Mouse (Mus musculus) embryonic facial prominence, embryonic 10.5 days (tissue): Measurements from ENCODE around the gene Scn4a. TPM values are rescaled to one million over a fixed set of nuclear protein-coding genes. Genes with fewer than 3 reads are reported as not detected.
"Not testable (repeated sequence)": the region's sequence is repeated elsewhere in the genome, so short reads cannot be mapped to it uniquely, and the experiment has no call there.

Experiments
- DNase-seq: peaks from one replicate; pipeline ENCODE4 v3.0.0-alpha.2; 2017; ENCODE audit warnings: low spot score
- H3K27ac ChIP-seq: fragments of 300-500 bp; sonication (generic); replicated peaks from 2 replicates; pipeline ENCODE4 v1.5.1; 2016; ENCODE audit warnings: mild to moderate bottlenecking
- H3K27me3 ChIP-seq: fragments of 300-500 bp; sonication (generic); replicated peaks from 2 replicates; pipeline ENCODE4 v1.6.1; 2016; ENCODE audit warnings: low read depth, mild to moderate bottlenecking; ENCODE audit not compliant: poor library complexity, severe bottlenecking
- H3K36me3 ChIP-seq: fragments of 300-500 bp; sonication (generic); replicated peaks from 2 replicates; pipeline ENCODE4 v1.6.1; 2016; ENCODE audit warnings: mild to moderate bottlenecking, moderate library complexity
- H3K4me1 ChIP-seq: fragments of 300-500 bp; sonication (generic); 2 replicates; pipeline ENCODE4 v1.6.1; 2016
- H3K4me3 ChIP-seq: fragments of 300-500 bp; sonication (generic); 2 replicates; pipeline ENCODE4 v1.5.1; 2016; ENCODE audit warnings: mild to moderate bottlenecking, moderate library complexity
- H3K9me3 ChIP-seq: fragments of 300-500 bp; sonication (generic); 2 replicates; pipeline ENCODE4 v1.6.1; 2016; ENCODE audit warnings: mild to moderate bottlenecking
- WGBS: fragments of 180-500 bp; shearing (Covaris S2); methylation state at CpG from one replicate; pipeline ENCODE4 v1.1.7; 2016; 5-methylcytosine and 5-hydroxymethylcytosine counted together
- polyA plus RNA-seq: library from polyadenylated mRNA; unstranded; fragments of >200 nt; fragmentation: Nextera tagmentation; extraction: Ambion mirVana; gene quantifications from 2 replicates; pipeline ENCODE4 v1.2.1, GENCODE M21; 2016

Scn4a gene
- polyA plus RNA-seq, 1 experiment from 2014 or later = 0.04 TPM

DNA sequence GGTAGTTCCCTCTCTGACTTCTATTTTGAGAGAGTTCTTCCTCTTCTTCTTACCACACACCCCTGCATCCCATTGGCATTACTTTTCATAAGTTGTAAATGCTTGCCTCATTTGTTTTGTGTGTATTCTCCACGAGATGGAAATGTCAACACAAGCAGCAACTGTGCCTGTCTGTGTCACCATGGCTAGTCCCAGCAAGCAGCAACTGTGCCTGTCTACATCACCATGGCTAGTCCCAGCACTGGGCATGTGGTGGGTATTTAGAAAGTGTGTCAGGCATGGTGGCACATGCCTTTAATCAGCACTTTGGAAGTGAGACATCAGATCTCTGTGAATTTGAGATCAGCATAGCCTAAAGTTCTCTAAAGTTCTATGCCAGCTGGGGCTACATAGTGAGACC is 1.1 kb upstream of the Scn4a start:
- Histone ChIP-seq H3K4me3 (no peak overlapping the region), H3K27me3 (no peaks in the 10 kb centered on the region), H3K4me1 (peaks cover 16% of the 10 kb centered on the region), H3K27ac (no peak overlapping the region), H3K36me3 (no peaks in the 10 kb centered on the region), H3K9me3 (no peaks in the 10 kb centered on the region)
- WGBS = 58% methylated on average over 1 of the region's 1 CpGs
- DNase-seq = no peak

- no peaks in the 10 kb centered on the region for H3K36me3 ChIP-seq
- 86% methylated on average over 4 of the region's 4 CpGs for WGBS
- peaks cover 16% of the 10 kb centered on the region for H3K4me1 ChIP-seq
- H3K9me3 ChIP-seq = no peaks in the 10 kb centered on the region
- no peak for DNase-seq
- H3K27me3 ChIP-seq = no peaks in the 10 kb centered on the region
- no peak overlapping the region for H3K27ac ChIP-seq
- no peak overlapping the region for H3K4me3 ChIP-seq
Observed at GRCm38 (mm10) chr11:106351941-106352340, 1.1 kb downstream of the Scn4a start.

DNA sequence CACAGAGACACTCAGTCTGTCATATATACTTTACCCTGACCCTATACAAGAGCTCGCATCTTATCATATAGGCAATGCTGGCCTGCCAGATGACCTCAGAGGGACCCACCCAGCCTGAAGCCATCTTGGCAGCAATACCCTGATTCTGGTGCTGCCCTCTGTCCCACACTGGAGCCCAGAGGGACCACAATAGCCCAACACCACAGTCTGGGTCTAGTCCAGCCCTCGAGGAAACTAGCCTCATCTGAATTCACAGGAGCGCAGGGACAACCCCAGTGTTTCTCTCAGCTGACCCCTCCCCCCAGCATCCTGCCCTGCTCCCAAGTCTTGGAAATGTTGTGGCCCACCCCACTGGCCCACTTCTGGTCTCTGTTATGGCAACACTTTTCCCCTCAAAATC is 1.8 kb downstream of the Scn4a start:
- 61% methylated on average over 3 of the region's 3 CpGs for WGBS
- Histone ChIP-seq H3K4me1 (peaks cover 16% of the 10 kb centered on the region), H3K27me3 (no peaks in the 10 kb centered on the region), H3K36me3 (no peaks in the 10 kb centered on the region), H3K4me3 (no peak overlapping the region), H3K9me3 (no peaks in the 10 kb centered on the region), H3K27ac (no peak overlapping the region)
- no peak for DNase-seq

GRCm38 (mm10) chr11:106350853-106351252 is 2.2 kb downstream of the Scn4a start:
- 44% methylated on average over 5 of the region's 5 CpGs for WGBS
- Histone ChIP-seq H3K4me1 (peaks cover 15% of the 10 kb centered on the region), H3K27me3 (no peaks in the 10 kb centered on the region), H3K9me3 (no peaks in the 10 kb centered on the region), H3K36me3 (no peaks in the 10 kb centered on the region), H3K4me3 (no peak overlapping the region), H3K27ac (no peak overlapping the region)
- no peak for DNase-seq

DNA sequence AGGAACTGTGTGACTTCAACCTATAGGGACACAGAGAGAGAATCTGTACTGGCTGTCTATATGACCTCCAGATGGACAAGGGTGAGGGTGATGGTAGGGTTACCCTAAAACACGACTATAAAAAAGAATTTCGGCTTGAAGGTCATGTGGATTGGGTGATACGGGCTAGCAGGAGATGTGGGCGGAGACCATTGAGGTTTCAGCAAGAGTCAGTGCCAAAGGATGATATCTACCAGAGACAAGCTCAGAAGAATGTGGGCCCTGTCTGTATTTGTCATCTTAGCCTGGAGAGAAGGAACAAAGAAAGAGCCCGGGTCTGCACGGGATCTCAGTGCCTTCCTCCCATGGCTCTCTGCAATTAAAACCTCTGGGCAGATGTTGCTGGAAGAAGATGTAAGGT is 3.3 kb downstream of the Scn4a start:
- DNase-seq = no peak
- Histone ChIP-seq H3K27me3 (no peaks in the 10 kb centered on the region), H3K36me3 (no peaks in the 10 kb centered on the region), H3K4me1 (peaks cover 22% of the 10 kb centered on the region), H3K4me3 (no peak overlapping the region), H3K27ac (no peak overlapping the region), H3K9me3 (no peaks in the 10 kb centered on the region)
- WGBS = 89% methylated on average over 6 of the region's 6 CpGs

DNA sequence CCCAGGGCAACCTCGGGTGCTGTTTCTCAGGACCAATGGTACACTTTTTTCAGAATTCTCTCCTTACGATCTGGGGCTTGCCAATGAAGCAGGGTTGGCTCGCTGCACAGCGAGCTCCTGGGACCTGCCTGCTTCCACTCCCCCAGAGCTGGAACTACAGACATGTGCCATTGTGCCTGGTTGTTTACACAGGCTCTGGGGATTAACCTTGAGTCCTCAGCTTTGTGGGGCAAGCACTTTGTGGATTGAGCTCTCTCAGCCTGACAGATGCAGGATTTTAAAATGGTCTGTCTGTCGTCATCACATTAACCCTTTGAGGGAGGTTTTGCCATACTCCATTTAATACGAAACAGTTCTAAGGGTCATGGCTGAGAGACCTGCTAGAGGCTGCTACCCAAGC is 8.2 kb downstream of the Scn4a start:
- H3K4me1 ChIP-seq = peaks cover 26% of the 10 kb centered on the region

DNA sequence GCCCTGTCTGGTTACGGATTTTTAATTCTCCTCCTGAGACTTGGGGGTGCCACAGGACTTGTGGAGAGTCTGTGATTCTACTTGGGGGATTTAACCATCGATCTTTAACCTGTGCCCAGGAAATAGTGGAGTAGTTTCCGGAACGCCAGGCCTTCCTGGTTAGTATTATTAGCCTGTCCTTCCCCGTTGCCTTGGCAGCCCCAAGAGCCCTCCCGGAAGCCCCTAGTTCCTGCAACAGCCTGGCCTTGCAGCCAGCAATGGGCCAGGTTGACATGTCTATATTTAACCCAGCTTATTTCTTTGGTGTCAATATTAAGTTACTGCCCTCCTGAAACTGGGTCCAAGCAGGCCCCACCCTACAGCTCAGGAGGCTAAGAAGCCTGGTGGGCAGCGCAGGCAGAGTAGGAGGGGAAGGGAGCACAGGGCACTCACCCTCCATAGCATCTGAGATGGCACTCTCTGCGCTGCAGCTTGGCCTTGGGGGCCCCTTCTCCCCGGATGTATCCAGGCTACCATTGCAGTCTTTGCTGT is 12.0 kb downstream of the Scn4a start:
- H3K4me1 ChIP-seq = peaks cover 29% of the 10 kb centered on the region
- no peak overlapping the region for H3K27ac ChIP-seq
- no peak overlapping the region for H3K4me3 ChIP-seq
- no peaks in the 10 kb centered on the region for H3K9me3 ChIP-seq
- H3K27me3 ChIP-seq = 0 out of 2 replicates have a peak, but pooled peaks cover 3% of the 10 kb centered on the region
- whole genome bisulfite sequencing = 86% methylated on average over 9 of the region's 9 CpGs
- H3K36me3 ChIP-seq = no peaks in the 10 kb centered on the region
- DNase-seq = no peak

More for the DNA sequence above, 8.2 kb downstream of the Scn4a start:
- WGBS = 54% methylated on average over 6 of the region's 6 CpGs
- H3K27ac ChIP-seq = no peak overlapping the region
- no peaks in the 10 kb centered on the region for H3K36me3 ChIP-seq
- H3K27me3 ChIP-seq = 0 out of 2 replicates have a peak, but pooled peaks cover 3% of the 10 kb centered on the region
- H3K9me3 ChIP-seq = no peaks in the 10 kb centered on the region
- no peak overlapping the region for H3K4me3 ChIP-seq
- no peak for DNase-seq

GRCm38 (mm10) chr11:106339323-106339722 is 13.8 kb downstream of the Scn4a start:
- not testable (repeated sequence) for H3K9me3 ChIP-seq, H3K27me3 ChIP-seq, H3K4me3 ChIP-seq, H3K27ac ChIP-seq, H3K36me3 ChIP-seq, DNase-seq
- peaks cover 17% of the 10 kb centered on the region for H3K4me1 ChIP-seq
- WGBS = 86% methylated on average over 4 of the region's 4 CpGs

DNA sequence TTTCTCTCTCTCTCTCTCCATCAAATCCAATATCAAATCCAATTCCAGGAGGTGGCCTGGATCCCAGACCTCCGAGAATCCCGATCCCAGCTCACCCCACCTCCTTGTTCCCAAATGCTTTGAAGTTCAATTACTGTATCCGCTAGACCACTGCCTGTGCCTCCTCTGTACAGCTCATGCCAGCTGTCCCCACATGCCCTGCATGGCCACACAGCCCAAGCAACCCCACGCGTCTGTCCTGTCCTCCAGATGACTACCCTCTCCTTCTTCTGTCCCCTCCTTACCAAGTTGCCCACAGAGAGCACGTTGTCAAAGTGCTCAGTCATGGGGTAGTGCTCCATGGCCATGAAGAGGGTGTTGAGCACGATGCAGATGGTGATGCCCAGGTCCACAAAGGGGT is 14.2 kb downstream of the Scn4a start:
- Histone ChIP-seq H3K27me3 (0 out of 2 replicates have a peak, but pooled peaks cover 3% of the 10 kb centered on the region), H3K27ac (no peak overlapping the region), H3K4me3 (no peak overlapping the region), H3K36me3 (no peaks in the 10 kb centered on the region), H3K4me1 (peaks cover 21% of the 10 kb centered on the region), H3K9me3 (no peaks in the 10 kb centered on the region)
- DNase-seq = no peak
- WGBS = 85% methylated on average over 7 of the region's 7 CpGs

- Histone ChIP-seq H3K9me3 (no peaks in the 10 kb centered on the region), H3K4me1 (peaks cover 25% of the 10 kb centered on the region), H3K4me3 (no peak overlapping the region), H3K27me3 (no peaks in the 10 kb centered on the region), H3K36me3 (no peaks in the 10 kb centered on the region), H3K27ac (no peak overlapping the region)
- no peak for DNase-seq
- WGBS = 77% methylated on average over 5 of the region's 5 CpGs
Observed at GRCm38 (mm10) chr11:106338029-106338428, 15.1 kb downstream of the Scn4a start.

DNA sequence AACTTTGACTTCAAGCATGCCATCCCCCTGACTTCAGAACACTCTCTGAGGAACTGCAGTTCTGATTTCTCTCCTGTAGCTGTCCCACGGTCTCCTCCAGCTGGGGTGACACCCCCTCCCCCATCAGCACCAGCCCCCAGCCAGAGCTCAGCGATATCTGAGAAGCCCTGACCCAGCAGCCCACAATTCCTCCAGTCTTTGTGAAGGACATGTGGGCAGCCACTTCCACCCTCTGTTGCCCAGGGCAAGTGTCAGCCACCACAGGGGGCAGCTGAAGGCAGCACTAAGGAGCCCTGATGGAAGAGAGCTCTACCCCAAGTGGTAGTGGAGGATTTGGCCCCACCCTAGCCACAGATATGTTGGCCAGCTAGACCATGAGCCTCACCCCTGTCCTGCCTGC is 19.0 kb downstream of the Scn4a start:
- 7% methylated on average over 2 of the region's 2 CpGs for WGBS
- peak overlapping the region; percentile 62 for H3K27ac ChIP-seq
- peak; percentile 43 for DNase-seq
- no peaks in the 10 kb centered on the region for H3K9me3 ChIP-seq
- H3K4me3 ChIP-seq = no peak overlapping the region
- peaks cover 20% of the 10 kb centered on the region for H3K4me1 ChIP-seq
- no peaks in the 10 kb centered on the region for H3K36me3 ChIP-seq
- no peaks in the 10 kb centered on the region for H3K27me3 ChIP-seq

GRCm38 (mm10) chr11:106332458-106332857 is 20.6 kb downstream of the Scn4a start:
- peaks cover 29% of the 10 kb centered on the region for H3K4me1 ChIP-seq
- no peaks in the 10 kb centered on the region for H3K36me3 ChIP-seq
- no peak overlapping the region; the same call in 1 of the 2 replicates for H3K27ac ChIP-seq
- DNase-seq = no peak
- no peaks in the 10 kb centered on the region for H3K27me3 ChIP-seq
- H3K9me3 ChIP-seq = no peaks in the 10 kb centered on the region
- no peak overlapping the region for H3K4me3 ChIP-seq
- 47% methylated on average over 4 of the region's 4 CpGs for WGBS

GRCm38 (mm10) chr11:106329682-106330081 is 23.4 kb downstream of the Scn4a start:
- 73% methylated on average over 7 of the region's 7 CpGs for WGBS
- Histone ChIP-seq H3K9me3 (no peaks in the 10 kb centered on the region), H3K36me3 (no peaks in the 10 kb centered on the region), H3K27me3 (no peaks in the 10 kb centered on the region), H3K27ac (no peak overlapping the region), H3K4me1 (peaks cover 40% of the 10 kb centered on the region), H3K4me3 (no peak overlapping the region)
- DNase-seq = no peak
